Mouse (Mus musculus): ENCODE measurements at regions not wholly inside any gene's neighbourhood (a gene's known extent, or its start where the extent isn't known, plus 50 kb on each side); places are given as distances from the start of the nearest gene placed in this dataset.

DNA sequence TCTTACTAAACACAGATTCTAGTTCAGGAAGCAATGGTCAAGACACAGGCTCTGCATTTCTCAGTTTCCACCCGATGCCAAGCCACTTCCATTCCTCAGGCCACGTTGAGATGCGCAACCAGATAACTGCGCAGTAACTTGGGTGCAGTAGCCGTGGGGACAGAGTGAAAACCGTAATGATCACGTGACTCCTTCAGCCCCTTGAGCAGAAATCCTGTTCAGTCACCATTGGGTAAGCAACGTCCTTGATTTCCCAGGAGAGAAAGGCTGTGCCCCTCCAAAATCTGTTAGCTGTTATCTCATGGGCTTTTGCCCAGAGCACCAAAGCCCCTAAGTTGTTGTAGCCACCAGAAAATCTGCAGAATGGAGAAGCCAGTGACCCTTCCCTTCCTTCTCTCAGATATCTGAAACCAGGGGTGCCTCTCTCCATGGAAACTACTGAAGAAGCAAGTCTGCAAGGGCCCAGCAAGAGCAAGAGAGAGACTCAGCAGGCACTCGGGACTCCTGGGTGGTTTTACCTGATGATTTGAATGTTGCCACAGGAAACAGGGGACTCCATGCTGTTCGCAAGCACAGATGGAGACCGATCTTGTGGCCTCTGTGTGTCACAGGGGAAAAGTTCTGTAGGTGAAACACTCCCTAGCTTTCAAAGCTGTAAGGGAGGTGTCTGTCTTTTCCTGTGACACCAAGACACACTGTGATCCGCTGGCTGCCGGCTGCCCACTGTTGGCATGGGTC lies 126.7 kb downstream of the Lmo4 start:
- no peak for DNase-seq (ENCODE audit: low spot score in 2 of 2)

DNA sequence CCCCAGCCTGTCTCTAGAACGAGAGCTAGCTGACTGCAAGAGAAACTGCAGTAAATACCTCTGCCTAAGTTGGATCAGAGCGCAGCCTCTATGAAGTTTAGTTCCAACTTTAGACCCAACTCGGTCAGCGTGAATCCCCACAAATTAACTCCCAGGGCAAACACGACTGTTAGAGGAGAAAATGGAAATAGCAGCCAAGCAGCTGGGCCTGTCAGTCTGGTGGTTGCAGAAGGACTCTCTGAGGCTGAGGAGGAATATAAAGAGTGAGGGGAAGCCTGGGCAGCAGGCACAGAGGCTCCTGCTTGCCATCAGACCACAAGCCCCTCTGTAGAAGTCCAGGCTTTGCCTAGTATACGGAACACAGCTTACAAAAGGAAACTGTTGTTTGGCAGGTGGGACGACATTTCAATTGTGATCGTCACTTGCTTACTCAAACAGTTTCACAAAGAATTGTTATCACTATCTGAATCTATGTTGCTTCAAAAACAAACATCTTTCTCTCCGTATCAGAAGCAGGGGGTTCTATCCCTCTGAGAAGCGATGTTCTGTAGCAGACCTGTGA lies 135.0 kb downstream of the Lmo4 start:
- no peak for DNase-seq (ENCODE audit: low spot score in 2 of 2)

DNA sequence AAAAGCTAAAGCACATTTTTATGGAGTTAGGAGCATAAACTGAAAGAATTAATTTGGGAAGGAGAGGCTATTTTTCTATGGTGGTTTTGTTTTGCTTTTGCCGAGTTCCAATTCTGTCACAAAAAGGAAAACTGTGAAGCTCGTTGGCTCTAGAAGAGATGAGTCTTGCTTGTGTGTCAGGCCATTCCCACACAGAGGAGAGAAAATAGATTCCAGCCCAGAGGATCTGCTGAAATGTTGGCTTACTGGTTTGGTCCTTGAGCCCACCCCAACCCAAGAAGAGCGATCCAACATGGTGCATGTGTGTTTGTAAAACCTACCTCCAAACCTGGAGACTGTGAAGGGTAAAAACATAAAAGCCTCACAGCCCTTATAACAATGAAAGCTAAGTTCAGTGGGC lies 138.0 kb downstream of the Lmo4 start:
- DNase-seq (ENCODE audit: low spot score in 2 of 2) = no peak

DNA sequence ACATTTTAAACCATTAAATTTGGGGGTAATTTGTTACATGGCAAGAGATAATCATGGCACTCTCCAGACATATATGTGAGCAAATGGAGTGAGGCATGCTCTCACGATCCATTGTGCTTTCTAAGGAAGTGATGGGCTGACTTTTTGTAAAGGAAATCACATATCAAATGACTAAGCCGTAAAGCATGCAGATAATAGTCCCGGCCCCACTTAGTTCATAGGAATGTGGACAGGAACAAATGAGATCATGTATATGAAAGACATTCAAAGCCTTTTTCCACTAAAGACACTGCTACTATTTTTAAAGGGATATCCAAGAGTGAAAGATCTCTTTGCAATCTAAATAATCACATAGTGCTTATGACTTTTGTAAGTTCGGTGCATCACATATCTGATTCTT lies 146.9 kb downstream of the Lmo4 start:
- DNase-seq (ENCODE audit: low spot score in 2 of 2) = no peak

DNA sequence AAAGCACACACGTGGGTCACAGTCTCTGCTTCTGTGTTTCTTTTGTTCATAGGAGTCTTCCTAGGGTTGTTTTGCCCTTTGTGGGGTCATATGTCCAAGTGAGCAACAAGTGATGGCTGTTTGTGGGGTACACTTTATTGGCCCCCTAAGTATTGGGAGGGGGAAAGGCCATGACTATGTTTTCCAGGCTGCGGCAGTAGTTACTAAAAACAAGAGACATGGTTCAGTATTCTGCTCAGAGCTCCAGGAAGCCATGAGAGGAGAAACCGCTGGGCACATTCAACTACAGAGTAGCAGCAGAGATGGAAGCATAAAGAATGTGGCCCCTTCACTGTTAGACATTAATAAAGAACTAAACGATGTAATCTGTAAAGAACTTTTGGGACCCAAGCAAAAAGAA lies 154.7 kb downstream of the Lmo4 start:
- no peak for DNase-seq (ENCODE audit: low spot score in 2 of 2)

DNA sequence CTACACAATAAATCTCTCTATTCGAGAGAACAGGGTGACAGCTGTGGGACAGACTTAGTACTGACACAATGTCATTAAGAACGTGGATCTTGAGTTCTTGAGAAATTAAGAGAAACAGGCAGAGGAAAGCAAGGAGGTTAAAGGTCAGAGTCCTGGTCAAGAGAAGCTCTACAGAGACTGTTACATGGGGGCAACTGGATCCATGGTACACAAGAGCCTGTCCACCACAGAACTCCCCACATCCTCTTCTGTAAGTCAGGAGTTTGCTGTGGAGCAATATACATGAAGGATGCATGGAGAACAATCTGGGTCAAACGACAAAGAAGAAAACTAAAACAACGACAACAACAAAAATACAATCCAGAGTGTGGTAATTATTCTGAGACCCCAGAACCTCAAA lies 155.8 kb downstream of the Lmo4 start:
- no peak for DNase-seq (ENCODE audit: low spot score in 2 of 2)

DNA sequence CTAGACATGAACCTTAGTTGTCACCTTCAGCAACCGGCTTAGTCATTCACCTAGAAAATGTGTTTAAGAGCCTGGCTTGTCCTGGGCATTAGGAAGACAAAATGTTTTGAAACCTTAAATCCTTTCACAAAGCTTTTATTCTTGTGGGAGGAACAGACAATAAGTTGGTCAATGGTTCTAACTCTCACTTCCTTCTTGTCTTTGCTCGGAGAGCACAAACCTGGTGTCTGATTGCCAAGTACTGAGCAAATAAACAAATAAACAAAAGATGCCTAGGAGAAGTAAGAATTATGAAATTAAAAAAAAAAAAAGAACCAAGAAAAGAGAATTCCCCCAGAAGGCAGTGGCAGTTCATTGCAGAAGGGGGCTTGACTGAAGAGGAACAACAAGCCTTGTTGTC lies 160.7 kb downstream of the Lmo4 start:
- no peak for DNase-seq (ENCODE audit: low spot score in 2 of 2)

DNA sequence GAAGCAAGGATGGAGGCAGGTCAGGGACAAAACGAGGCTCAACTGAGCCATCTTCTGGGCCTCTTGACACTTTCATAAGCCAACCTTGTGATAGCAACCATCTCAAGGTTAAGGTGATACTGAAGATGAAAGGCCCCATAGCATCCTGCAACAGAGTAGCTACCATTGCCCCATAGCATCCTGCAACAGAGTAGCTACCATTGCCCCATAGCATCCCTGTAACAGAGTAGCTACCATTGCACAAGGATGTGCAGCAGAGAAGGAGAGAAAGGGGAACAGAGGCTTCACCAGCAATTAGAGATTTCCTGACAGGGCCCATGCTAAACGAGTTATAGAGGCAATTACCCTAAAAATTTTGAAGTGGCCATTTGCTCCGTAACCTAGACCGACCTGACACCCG lies 163.2 kb downstream of the Lmo4 start:
- DNase-seq (ENCODE audit: low spot score in 2 of 2) = no peak

DNA sequence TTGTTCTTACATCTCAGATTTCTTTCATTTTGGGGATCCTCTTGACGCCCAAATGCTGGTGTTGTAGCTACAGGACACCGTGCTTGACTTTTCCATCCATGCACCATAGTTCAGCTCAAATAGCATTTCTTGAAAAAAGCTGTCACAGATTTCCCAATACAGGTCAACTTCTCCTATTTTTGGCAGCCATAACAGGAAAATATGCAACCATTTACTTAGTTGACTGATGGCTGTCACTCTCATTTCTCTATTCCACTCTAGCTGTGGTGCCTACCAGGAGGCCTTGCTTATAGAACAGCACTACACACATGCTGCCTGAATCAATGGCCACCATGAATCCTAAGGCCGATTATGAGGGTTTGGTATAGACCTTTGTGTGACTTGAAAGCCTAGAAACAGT lies 165.5 kb downstream of the Lmo4 start:
- no peak for DNase-seq (ENCODE audit: low spot score in 2 of 2)

DNA sequence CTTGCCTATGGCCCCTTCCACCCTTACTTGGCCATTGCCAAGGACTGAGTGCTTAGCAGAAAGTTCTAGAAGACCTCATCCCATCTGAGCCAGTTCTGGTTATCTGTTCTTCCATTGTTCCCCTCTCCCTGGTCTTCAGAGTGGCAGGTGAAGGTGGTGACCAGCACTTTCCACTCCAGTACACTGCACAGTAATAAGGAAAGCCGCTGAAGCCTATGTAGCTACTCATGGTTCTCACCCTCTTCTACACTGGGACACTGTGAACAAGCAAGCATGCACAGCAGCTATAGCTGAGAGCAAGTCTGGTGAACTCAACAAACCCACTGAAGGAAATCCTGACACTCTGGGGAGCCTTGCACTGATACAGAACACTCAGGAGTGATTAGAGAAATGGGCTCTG lies 175.4 kb downstream of the Lmo4 start:
- DNase-seq (ENCODE audit: low spot score in 2 of 2) = no peak

DNA sequence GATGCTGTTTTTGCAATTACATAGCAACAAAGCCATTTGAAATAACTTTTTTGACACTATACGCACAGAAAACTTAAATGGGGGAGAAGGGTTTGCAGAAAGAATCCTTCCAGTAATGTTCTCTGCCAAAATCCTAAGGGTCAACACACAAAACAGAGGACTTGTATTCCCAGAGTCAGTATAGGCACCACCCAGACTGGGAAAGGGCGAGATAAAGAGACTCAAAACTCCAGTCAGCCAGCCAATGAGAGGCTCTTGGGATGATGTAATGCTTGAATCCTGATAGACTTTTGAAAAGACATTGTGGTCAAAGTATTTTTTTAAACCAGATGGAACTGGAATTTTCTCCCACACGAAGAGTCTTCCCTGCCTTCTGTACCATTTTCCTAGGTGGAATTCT lies 175.9 kb downstream of the Lmo4 start:
- DNase-seq (ENCODE audit: low spot score in 2 of 2) = no peak

DNA sequence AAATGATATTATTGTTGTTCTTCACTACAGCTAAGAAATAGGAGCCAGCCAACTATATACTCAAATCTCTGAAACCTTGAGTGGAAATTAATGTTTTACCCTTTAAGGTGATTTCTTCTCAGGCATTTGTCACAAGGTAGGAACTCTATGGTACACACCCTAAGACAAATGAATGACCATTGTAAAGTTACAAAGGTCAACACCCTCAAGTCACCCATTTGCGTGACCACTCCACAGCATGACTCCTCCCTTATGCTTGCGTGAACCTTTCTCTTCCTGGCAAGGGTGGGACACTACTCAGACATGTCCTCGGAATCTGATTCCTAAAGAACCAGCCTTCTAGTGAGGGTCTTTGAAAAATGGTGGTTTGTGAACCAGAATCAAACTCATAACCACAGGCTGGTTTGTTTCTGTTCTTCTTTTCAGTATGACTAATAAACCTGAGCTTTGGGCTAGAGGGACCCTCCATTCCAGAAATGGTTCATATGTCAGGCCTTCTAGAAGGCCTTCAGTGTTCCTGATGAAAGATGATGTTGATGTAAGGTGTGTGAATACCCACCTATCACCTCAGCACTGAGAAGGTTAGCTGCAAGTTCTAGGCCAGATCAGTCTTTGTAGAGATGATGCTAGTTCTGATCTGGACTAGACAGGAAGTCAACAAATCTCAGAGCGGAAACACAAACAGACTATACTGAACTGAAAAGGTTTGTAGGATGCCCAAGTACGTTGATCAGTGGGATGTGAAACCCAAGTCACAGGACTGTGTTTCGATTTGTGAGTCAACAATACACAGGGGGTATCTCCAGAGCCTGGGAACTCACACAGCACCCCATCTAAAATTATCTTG lies 177.7 kb downstream of the Lmo4 start:
- no peak for DNase-seq (ENCODE audit: low spot score in 2 of 2)

DNA sequence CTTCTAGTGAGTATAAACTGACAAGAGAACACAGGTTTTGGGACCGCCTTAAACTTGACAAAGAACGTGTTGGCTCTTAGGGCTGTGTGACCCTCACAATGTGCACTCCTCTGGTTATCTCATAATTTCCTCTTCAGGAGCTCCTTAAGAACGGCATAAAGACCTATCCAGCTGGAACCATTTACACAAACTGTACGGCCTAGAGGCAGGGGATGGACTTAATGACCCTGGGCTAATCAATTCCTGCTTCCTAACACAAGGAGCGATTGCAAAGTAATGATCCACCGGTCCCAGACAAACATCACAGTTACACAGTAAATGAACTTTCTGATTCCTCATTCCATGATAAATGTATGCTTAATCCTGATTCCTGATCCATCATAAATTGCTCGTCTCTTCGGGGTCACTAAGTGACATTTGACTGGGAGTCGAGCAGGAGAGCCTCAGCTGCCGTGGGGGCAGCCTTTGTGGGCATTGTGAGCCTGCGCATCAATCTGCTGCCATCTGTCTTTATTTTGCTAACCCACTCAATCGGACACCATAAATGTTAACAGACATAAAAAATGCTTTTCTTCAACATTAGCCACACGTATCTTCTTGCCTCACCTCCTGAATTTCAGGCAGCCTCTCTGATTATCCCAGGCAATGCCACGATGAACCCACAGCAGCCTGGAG lies 179.4 kb downstream of the Lmo4 start:
- no peak for DNase-seq (ENCODE audit: low spot score in 2 of 2)

DNA sequence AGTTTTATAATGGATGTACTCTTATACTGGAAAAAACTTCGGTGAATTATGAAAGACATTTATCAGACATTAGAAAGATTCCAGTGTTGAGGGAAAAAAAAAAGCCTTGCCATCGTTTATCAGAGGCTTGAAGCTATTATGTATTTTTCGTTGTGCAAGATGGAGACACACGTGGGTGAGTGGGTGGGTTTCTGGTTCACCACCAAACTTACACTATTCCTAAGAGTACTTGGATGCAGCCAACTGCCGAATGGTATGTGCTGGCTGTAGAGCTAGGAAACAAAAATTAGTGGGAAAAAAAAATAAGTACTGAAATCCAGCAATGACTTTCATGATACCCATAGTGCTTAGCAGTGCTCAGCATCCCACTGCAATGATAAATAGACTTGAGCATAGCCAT lies 180.8 kb downstream of the Lmo4 start:
- DNase-seq (ENCODE audit: low spot score in 2 of 2) = no peak

DNA sequence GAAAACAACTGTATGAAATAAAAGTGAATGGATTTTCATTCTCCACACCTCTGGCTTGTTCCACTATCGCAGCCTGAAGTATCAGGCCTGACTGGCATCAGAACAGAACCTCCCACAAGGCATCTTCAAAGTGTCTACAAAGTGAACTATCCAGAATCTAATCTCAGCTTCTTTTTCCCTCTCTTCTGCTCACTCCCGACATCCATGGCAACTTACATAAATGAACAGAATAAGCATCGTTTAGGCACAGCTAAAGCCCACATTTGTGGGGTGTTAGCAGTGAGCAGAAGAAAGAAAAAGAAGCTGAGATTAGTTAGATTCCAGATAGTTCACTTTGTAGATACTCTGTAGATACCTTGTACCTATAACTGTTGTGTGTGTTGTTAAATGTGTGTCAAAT lies 182.0 kb downstream of the Lmo4 start:
- DNase-seq (ENCODE audit: low spot score in 2 of 2) = no peak

DNA sequence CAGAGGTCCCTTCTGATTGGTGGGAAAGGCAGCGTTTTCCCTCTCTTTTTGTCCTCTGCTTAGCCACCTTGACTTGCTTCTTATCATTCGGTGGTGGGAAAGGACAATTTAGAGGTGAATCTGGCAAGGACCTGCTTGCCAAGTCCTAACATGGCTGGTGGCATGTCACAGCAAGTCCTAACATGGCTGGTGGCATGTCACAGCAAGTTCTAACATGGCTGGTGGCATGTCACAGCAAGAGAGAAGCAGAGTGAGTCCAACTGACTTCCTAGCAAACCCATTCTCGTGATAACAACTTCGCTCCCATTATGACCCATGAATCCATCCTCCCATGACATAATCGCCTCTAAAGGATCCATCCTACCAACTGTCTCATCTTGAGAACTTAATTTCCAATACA lies 183.1 kb downstream of the Lmo4 start:
- no peak for DNase-seq (ENCODE audit: low spot score in 2 of 2)

DNA sequence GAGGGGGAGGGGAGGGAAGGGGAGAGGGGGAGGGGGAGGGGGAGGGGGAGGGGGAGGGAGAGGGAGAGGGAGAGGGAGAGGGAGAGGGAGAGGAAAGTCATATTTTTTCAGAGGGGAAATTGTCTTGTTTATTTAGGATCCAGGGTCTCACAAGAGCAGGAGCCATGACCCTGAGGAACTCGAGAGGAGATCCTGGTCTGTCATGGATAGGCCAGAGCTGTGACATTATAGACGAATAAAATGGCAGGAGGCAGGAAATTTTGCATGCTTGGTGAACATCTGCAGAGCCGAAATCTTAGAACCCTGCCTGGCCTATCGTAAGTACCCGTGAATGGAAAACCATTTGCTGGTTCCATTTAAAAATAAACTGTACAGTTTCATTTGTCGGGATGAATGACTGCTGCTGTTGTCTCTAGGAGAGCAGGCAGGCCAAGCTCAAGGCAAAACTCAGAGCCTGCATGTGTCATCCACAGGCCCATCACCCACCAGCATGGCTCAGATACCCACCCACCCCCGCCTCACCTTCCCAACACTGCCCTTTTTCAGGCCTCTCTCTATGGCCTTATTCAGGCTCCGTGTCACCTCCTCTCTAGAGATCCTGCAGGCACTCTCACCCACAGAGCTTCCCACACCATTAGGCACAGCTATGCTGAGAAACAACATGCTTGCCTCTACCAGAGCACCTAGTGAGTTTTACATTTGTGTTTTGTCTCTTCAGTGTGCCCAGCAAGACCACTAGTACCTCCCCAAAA lies 184.7 kb downstream of the Lmo4 start:
- no peak for DNase-seq (ENCODE audit: low spot score in 2 of 2)

DNA sequence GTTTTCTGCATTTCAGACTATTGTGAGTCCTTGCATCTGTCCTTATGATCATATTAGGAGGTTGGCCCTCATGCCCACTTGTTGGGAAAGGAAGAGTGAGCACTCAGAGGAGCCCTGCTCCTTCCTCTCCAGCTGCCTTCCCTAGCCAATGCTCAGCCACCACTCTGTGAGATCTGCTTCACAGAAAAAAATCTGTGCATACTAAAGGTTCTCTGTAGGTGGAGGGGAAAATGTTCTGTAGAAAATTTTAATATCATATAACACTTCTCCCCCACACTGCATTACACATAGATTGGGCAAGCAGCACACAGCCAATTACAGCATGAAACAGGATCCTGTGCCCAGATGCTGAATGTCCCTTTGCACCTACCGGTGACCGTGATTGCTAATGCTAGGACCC lies 185.7 kb downstream of the Lmo4 start:
- DNase-seq (ENCODE audit: low spot score in 2 of 2) = no peak

DNA sequence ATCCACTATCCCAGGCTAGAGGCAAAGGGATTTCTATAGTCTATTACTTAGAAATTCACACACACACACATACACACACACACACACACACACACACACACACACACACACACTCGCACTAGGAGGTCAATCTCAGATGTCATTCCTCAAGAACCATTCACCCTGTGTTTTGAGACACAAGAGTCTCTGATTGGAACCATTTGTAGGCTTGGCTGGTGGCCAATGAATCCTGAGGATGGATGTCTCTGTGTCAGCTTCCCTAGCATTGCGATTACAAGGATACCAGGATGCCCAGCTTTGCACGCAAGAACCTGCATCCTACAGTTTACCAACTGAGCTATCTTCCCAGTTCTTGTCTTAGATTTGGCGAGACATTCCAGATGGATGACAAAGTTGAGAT lies 186.5 kb downstream of the Lmo4 start:
- DNase-seq (ENCODE audit: low spot score in 2 of 2) = no peak

DNA sequence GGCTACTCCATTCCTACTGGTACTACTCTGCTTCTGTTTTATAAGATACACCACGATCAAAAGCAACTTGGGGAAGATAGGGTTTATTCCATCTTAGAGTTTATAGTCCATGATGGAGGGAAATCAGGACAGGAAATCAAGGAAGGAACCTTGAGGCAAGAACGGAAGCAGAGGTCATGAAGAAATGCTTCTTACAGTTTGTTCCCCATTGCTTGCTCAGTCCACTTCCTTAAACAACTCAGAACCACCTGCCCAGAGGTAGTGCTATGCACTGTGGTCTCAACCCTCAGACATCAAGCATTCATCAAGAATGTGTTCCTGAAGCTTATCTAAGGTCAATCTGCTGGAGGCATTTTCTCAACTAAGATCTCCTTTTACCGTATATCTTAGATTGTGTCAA lies 189.8 kb downstream of the Lmo4 start:
- no peak for DNase-seq (ENCODE audit: low spot score in 2 of 2)

DNA sequence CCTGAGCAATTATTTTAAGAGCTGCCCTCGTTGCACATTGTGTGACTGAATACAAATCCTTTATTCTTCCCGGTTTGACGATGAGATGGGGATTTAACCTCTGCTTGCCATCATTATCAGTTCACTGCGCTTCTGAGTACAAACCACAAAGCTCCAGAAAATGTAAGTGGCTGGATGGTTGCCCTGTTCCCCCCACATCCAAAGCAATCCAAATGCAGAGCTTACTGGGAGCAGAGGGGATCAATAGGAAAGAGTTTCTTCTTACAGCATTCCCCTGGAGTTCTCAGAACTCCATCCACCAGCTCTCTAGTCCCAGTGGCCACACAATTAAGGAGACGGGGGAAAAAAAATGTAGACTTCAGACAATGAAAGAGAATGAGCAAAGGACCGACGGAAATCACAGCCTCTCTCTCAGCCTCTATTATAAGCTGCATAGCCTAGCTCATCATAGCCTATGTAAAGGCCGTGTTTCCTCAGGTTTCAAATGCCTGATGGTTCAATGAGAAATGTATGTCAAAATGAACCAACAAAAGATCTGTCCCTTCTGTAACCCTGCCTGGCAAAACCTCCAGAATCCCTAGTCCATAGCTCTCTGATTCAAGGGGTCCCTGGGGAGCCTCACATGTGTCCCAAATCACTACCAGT lies 191.4 kb downstream of the Lmo4 start:
- no peak for DNase-seq (ENCODE audit: low spot score in 2 of 2)
